Mouse (Mus musculus) stomach, embryonic 14.5 days (tissue): Measurements from ENCODE around the gene Exosc6. TPM values are rescaled to one million over a fixed set of nuclear protein-coding genes. Genes with fewer than 3 reads are reported as not detected.
A peak's percentile ranks its signal among the peaks of the same experiment; 100 is the strongest.

Source experiments
- ATAC-seq: fragments of 200-750 bp; cut with Nextera tagmentation; 2 replicates; pipeline ENCODE4 v1.8.0; 2017; ENCODE audit warnings: low read depth, moderate TSS enrichment; ENCODE audit not compliant: insufficient number of reproducible peaks, insufficient read depth, low FRiP score
- H3K27ac ChIP-seq: fragments of 300-500 bp; sonication (generic); 2 replicates; pipeline ENCODE4 v1.5.1; 2014; ENCODE audit warnings: mild to moderate bottlenecking, low read length, moderate library complexity, mixed read lengths
- H3K27me3 ChIP-seq: fragments of 300-500 bp; sonication (generic); 2 replicates; pipeline ENCODE4 v1.6.1; 2014; ENCODE audit warnings: low read length, control low read depth, mixed read lengths; ENCODE audit not compliant: control insufficient read depth, insufficient read depth
- H3K36me3 ChIP-seq: fragments of 300-500 bp; sonication (generic); 2 replicates; pipeline ENCODE4 v1.6.1; 2014; ENCODE audit warnings: mild to moderate bottlenecking, control low read depth, low read length, moderate library complexity, mixed read lengths; ENCODE audit not compliant: control insufficient read depth, insufficient read depth
- H3K4me1 ChIP-seq: fragments of 300-500 bp; sonication (generic); 2 replicates; pipeline ENCODE4 v1.6.1; 2014; ENCODE audit warnings: low read length, control low read depth, mixed read lengths; ENCODE audit not compliant: control insufficient read depth, insufficient read depth
- H3K4me2 ChIP-seq: fragments of 300-500 bp; sonication (generic); replicated peaks from 2 replicates; pipeline ENCODE4 v1.6.1; 2014; ENCODE audit warnings: low read depth, low read length, control low read depth
- H3K4me3 ChIP-seq: fragments of 300-500 bp; sonication (generic); 2 replicates; pipeline ENCODE4 v1.5.1; 2014; ENCODE audit warnings: low read depth, low read length, control low read depth
- H3K9ac ChIP-seq: fragments of 300-500 bp; sonication (generic); replicated peaks from 2 replicates; pipeline ENCODE4 v1.6.1; 2014; ENCODE audit warnings: low read depth, mild to moderate bottlenecking, control low read depth, low read length, moderate library complexity, mixed read lengths
- H3K9me3 ChIP-seq: fragments of 300-500 bp; sonication (generic); 2 replicates; pipeline ENCODE4 v1.6.1; 2016; ENCODE audit warnings: low read depth, low read length, control low read depth; ENCODE audit not compliant: control insufficient read depth
- WGBS: fragments of 180-500 bp; shearing (Covaris S2); extraction: QIAGEN DNeasy Blood & Tissue Kit; methylation state at CpG from one replicate; pipeline ENCODE4 v1.1.7; 2014; 5-methylcytosine and 5-hydroxymethylcytosine counted together
- polyA plus RNA-seq: library from polyadenylated mRNA; unstranded; fragments of >200 nt; fragmentation: Nextera tagmentation; extraction: Ambion mirVana; gene quantifications from 2 replicates; pipeline ENCODE4 v1.2.1, GENCODE M21; 2014

Exosc6 gene
- polyA plus RNA-seq, 1 experiment from 2014 or later = 13.2 TPM

DNA sequence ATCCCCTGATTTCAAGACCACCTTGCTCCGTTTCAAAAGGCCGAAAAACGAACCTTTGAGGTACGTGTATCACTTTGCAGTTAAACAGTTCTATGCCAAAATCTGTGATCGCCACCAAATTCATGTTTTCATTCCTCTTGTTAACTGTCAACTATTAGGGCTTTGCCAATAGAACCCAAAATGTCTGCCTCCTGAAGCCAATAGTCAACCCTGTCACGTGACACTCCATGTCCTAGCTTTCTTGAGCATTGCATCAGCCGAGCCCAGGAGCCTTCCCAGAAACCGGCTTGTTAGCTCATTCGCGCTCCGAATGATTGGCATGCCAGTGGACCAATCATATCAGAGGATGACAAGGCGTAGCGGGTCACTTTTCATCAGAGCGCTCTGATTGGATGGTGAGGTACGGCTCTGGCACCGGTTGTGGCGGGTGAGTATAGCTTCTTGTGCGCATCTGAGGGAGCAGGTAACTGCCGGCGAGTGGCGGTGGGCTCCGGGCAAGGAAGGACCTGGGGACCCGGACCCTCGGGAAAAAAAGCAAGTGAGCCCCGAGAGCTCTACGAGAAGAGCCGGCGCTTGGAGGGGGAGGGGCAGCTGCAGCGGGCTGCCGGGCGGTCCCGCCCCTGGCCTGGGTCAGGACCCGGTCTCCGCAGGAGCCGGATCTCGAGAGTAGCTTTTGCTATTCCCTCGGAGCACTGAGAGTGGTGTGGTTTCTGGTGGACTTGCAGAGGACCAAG lies 22.5 kb upstream of the Exosc6 start:
- H3K27me3 ChIP-seq = no peaks in the 10 kb centered on the region
- H3K9me3 ChIP-seq = no peaks in the 10 kb centered on the region
- H3K4me1 ChIP-seq = peaks cover 6% of the 10 kb centered on the region; the same call in 1 of the 2 replicates
- H3K4me3 ChIP-seq = peak overlapping the region; percentile 83
- peak overlapping the region; percentile 71 for H3K27ac ChIP-seq
- 7% methylated on average over 37 of the region's 37 CpGs for WGBS
- peak; percentile 99 for ATAC-seq
- H3K4me2 ChIP-seq = peak overlapping the region; percentile 66
- peaks cover 8% of the 10 kb centered on the region; the same call in 1 of the 2 replicates for H3K36me3 ChIP-seq
- peak overlapping the region; percentile 73 for H3K9ac ChIP-seq

DNA sequence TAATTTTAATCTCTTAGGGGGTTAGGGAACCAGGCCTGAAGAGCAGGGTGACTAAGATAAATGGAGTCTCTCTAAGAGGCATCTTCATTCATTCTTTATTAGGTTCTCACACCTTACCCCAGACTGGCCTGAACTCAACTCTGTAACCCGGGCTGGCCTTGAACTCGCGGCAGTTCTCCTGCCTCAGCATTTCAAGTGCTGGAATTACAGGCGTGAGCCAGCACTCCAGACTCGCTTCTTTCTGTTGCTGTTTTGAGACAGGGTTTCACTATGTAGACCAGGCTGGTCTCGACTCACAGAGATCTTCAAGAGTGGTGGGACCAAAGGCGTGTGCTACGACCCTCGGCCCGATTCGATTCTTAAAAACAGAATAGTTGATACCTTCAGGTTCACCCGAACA lies 21.9 kb upstream of the Exosc6 start:
- H3K9ac ChIP-seq = peak overlapping the region; percentile 73
- 20% methylated on average over 12 of the region's 12 CpGs for WGBS
- no peak for ATAC-seq

DNA sequence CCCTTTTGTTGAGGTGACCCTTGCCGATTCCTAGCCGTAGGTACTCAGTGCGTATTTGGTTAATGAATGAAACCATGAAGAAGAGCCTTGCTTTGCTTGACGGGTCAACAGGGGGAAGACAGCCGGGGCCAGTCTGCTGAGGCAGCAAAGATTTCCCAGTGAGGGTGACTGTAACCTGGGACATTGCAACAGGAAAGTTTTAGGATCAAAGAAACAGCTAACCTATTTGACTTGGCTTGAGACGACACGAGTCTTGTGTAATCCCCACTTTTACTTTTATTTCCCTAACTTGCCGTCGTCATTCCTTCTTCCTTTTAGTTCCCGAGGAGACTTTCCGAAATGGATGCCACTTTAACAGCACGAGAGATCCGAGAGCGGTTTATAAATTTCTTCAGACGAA lies 19.5 kb upstream of the Exosc6 start:
- Histone ChIP-seq H3K9ac (no peak overlapping the region), H3K4me2 (no peak overlapping the region), H3K36me3 (peaks cover 33% of the 10 kb centered on the region), H3K27me3 (no peaks in the 10 kb centered on the region), H3K27ac (no peak overlapping the region), H3K4me1 (peaks cover 6% of the 10 kb centered on the region; the same call in 1 of the 2 replicates), H3K4me3 (no peak overlapping the region), H3K9me3 (no peaks in the 10 kb centered on the region)
- 93% methylated on average over 15 of the region's 15 CpGs for WGBS
- no peak for ATAC-seq

More for the DNA sequence above, 21.9 kb upstream of the Exosc6 start:
- H3K4me1 ChIP-seq = peaks cover 6% of the 10 kb centered on the region; the same call in 1 of the 2 replicates
- peak overlapping the region; percentile 71 for H3K27ac ChIP-seq
- peak overlapping the region; percentile 83 for H3K4me3 ChIP-seq
- peaks cover 14% of the 10 kb centered on the region; the same call in 1 of the 2 replicates for H3K36me3 ChIP-seq
- peak overlapping the region; percentile 66 for H3K4me2 ChIP-seq
- no peaks in the 10 kb centered on the region for H3K9me3 ChIP-seq
- H3K27me3 ChIP-seq = no peaks in the 10 kb centered on the region

DNA sequence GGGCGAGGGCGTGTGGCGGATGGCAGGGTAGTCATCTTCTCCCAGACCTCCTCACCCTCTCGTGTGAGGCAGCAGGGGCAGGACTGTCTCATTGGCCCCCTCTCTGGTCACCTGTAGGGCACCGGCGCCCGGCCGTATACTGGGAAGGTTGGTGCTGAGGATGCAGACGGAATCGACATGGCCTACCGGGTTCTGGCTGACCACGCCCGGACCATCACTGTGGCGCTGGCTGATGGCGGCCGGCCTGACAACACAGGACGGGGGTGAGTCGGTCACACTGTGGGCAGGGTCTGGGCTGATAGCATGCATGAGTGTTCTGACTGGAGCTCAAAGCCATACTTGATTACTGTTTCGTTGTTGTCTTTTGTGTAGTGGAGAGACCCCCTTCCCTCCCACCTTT lies 13.6 kb upstream of the Exosc6 start:
- Histone ChIP-seq H3K4me2 (no peak overlapping the region), H3K36me3 (peaks cover 82% of the 10 kb centered on the region), H3K4me3 (no peak overlapping the region), H3K9me3 (no peaks in the 10 kb centered on the region), H3K9ac (no peak overlapping the region), H3K27ac (no peak overlapping the region), H3K27me3 (no peaks in the 10 kb centered on the region), H3K4me1 (no peaks in the 10 kb centered on the region)
- 96% methylated on average over 19 of the region's 19 CpGs for WGBS
- no peak for ATAC-seq

DNA sequence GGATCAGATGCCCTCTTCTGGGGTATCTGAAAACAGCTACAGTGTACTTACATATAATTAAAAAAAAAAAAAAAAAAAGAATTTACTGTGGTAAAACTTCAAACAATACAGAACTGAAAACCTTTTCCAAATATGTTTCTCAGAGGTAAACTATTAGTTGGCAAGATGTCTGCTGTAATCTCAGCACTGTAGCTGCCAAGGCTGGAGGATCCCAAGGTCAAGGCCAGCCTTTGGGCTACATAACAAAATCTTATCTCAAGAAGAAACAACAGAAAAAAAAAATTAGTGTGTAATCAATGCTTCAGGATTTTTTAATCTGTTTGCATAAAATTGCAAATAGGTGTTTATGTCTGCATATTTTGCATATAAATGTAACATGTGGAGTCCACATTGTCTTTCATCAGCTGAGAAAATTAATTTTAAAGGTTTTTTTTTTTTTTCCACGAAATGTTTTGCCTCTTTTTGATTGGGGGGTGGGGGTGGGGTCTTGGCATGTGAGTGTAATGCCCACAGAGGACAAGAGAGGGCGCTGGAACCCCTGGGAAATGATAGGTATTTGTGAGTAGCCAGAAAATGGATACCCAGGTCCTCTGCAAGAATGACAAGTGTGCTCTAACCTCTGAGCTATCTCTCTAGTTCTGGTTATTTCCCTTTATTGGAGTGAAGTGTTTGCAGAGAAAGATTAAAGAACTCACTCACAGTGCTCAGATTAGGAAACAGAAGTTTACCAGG lies 12.0 kb upstream of the Exosc6 start:
- 54% methylated on average over 2 of the region's 2 CpGs for WGBS
- no peak overlapping the region for H3K9ac ChIP-seq
- H3K9me3 ChIP-seq = no peaks in the 10 kb centered on the region
- no peak overlapping the region for H3K4me2 ChIP-seq
- H3K4me1 ChIP-seq = no peaks in the 10 kb centered on the region
- peaks cover 91% of the 10 kb centered on the region for H3K36me3 ChIP-seq
- no peaks in the 10 kb centered on the region for H3K27me3 ChIP-seq
- no peak for ATAC-seq
- no peak overlapping the region for H3K27ac ChIP-seq
- H3K4me3 ChIP-seq = no peak overlapping the region

DNA sequence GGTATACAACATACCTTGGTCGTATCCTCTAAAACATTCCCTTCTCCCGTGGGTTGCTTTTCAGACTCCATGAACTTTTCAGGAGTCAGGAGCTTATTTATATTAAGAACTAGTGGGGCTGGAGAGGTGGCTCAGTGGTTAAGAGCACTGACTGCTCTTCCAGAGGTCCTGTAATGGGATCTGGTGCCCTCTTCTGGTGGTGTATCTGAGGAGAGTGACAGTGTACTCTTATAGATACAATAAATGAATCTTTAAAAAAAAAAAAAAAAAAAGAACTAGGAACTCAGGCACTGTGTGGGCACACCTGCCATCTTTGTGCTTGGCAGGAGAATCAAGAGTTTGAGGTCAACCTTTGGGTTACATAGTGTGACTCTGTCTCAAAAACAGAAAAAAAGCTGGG lies 7.4 kb upstream of the Exosc6 start:
- no peak overlapping the region for H3K27ac ChIP-seq
- no peak overlapping the region for H3K4me3 ChIP-seq
- no peaks in the 10 kb centered on the region for H3K27me3 ChIP-seq
- no peak for ATAC-seq
- H3K9me3 ChIP-seq = no peaks in the 10 kb centered on the region
- no peak overlapping the region for H3K9ac ChIP-seq
- peaks cover 92% of the 10 kb centered on the region for H3K36me3 ChIP-seq
- WGBS = 87% methylated on average over 2 of the region's 2 CpGs
- H3K4me2 ChIP-seq = no peak overlapping the region
- no peaks in the 10 kb centered on the region for H3K4me1 ChIP-seq

DNA sequence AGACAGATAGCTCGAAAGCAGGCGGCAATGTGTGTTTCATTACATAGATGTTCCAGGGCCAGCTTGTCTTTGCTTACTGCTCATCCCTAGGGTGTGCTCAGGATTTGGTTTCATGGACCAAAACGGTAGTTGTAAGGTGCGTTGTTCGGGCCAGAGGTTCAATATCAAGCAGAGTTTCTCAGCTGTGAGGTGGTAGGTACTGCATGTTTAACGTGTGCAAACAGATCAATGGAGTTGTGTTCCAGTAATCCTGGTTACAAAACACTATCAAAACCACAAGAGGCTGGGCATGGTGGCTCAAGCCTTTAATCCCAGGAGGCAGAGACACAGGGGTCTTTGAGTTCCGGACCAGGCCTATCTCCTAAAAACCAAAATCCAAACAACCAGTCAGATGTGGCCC lies 7.0 kb upstream of the Exosc6 start:
- no peaks in the 10 kb centered on the region for H3K4me1 ChIP-seq
- WGBS = 95% methylated on average over 7 of the region's 7 CpGs
- no peak overlapping the region for H3K4me3 ChIP-seq
- ATAC-seq = no peak
- H3K4me2 ChIP-seq = no peak overlapping the region
- no peak overlapping the region for H3K9ac ChIP-seq
- H3K9me3 ChIP-seq = no peaks in the 10 kb centered on the region
- no peak overlapping the region for H3K27ac ChIP-seq
- peaks cover 94% of the 10 kb centered on the region for H3K36me3 ChIP-seq
- H3K27me3 ChIP-seq = no peaks in the 10 kb centered on the region

DNA sequence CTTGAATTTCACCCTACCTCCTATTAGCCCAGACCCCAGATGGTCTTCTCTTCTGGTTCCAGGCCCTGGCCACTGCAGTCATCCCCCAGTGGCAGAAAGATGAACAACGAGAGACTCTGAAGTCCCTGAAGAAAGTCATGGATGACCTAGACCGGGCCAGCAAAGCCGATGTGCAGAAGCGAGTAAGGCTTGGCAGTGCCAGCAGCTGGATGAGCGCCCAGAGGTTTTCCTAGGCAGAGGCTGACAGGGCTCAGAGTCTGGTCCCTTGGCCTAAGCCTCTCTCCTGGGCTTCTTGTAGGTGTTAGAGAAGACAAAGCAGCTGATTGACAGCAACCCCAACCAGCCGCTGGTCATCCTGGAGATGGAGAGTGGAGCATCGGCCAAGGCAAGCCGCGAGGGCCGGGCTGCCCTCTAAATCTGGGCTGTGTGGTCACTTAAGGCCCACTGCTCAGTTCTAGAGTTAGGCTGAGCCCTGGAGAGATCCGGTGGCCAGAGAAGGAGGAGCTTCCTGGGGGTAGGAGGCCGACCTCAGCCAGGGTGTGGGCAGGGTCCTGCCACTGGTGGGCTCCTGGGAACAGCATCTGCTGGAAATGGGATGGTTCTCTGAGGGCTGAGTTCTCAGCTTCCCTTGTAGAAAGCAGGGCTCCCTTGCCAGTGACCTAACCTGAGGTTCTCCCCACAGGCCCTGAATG lies 2.2 kb upstream of the Exosc6 start:
- Histone ChIP-seq H3K4me2 (no peak overlapping the region), H3K9ac (no peak overlapping the region), H3K36me3 (peaks cover 62% of the 10 kb centered on the region), H3K4me3 (no peak overlapping the region), H3K27ac (no peak overlapping the region), H3K27me3 (no peaks in the 10 kb centered on the region), H3K4me1 (peaks cover 8% of the 10 kb centered on the region; the same call in 1 of the 2 replicates), H3K9me3 (no peaks in the 10 kb centered on the region)
- ATAC-seq = no peak
- 96% methylated on average over 12 of the region's 12 CpGs for WGBS
